Mouse (Mus musculus) common myeloid progenitor, adult 5-6 weeks (primary cell): ENCODE measurements at regions not wholly inside any gene's neighbourhood (a gene's known extent, or its start where the extent isn't known, plus 50 kb on each side); places are given as distances from the start of the nearest gene placed in this dataset.

ENCODE experiments used
- ATAC-seq: replicated peaks from 2 replicates; pipeline ENCODE4 v1.8.0; 2016; ENCODE audit warnings: low read depth, mild to moderate bottlenecking, moderate TSS enrichment, inconsistent platforms; ENCODE audit not compliant: poor library complexity, severe bottlenecking

GRCm38 (mm10) chr4:7669992-7670794 lies 568.6 kb downstream of the Car8 start:
- no peak for ATAC-seq

- no peak for ATAC-seq
Measured at GRCm38 (mm10) chr4:7666935-7667594, 571.8 kb downstream of the Car8 start.

GRCm38 (mm10) chr4:7642878-7643590 lies 595.8 kb downstream of the Car8 start:
- ATAC-seq: no peak

GRCm38 (mm10) chr4:7597671-7598390 lies 641.0 kb downstream of the Car8 start:
- ATAC-seq: no peak

GRCm38 (mm10) chr4:7596116-7596515 lies 642.7 kb downstream of the Car8 start:
- ATAC-seq: no peak

GRCm38 (mm10) chr4:7583851-7584250 lies 655.0 kb downstream of the Car8 start:
- no peak for ATAC-seq

GRCm38 (mm10) chr4:7581931-7582330 lies 656.9 kb downstream of the Car8 start:
- ATAC-seq: no peak

GRCm38 (mm10) chr4:7581220-7581916 lies 657.5 kb downstream of the Car8 start:
- no peak for ATAC-seq

- no peak for ATAC-seq
Measured at GRCm38 (mm10) chr4:7580554-7581219, 658.2 kb downstream of the Car8 start.

- no peak for ATAC-seq
Measured at GRCm38 (mm10) chr4:7574011-7574410, 664.8 kb downstream of the Car8 start.

- peak; percentile 52; the same call in 1 of the 2 replicates for ATAC-seq
Measured at GRCm38 (mm10) chr4:7567687-7568393, 671.0 kb downstream of the Car8 start.

- 0 out of 2 replicates have a peak, but pooled peaks have one; percentile 18 for ATAC-seq
Measured at GRCm38 (mm10) chr4:7559867-7560832, 678.7 kb downstream of the Car8 start.

- ATAC-seq: no peak
Measured at GRCm38 (mm10) chr4:7558721-7559120, 680.1 kb downstream of the Car8 start.

- no peak for ATAC-seq
Measured at GRCm38 (mm10) chr4:7534301-7534700, 704.5 kb downstream of the Car8 start.

GRCm38 (mm10) chr4:7527718-7528117 lies 711.1 kb downstream of the Car8 start:
- no peak for ATAC-seq

- no peak for ATAC-seq
Measured at GRCm38 (mm10) chr4:7513081-7513480, 725.8 kb downstream of the Car8 start.

- ATAC-seq: peak; percentile 93
Measured at GRCm38 (mm10) chr4:7485552-7485951, 753.3 kb downstream of the Car8 start.
